Comparison of ENCODE assay signal across 20 mouse cellular contexts in genomic region chr12:51591921-51592320, GRCm38 (mm10). TPM values are rescaled to one million over a fixed set of nuclear protein-coding genes. Genes with fewer than 3 reads are reported as not detected.
DNase-seq lines count a peak whose midpoint lies in the region; ATAC-seq lines count a peak whose summit lies in the region.
"Had no signal": no experiment of that assay in that cellular context is flagged by ENCODE, and none has a peak within 500 bp of the region (broad histone marks: within the 10 kb centered on the region; RNA-seq: fewer than 3 reads in every experiment).

No protein-coding gene starts in this region.

- ATAC-seq in common myeloid progenitor, adult 5-6 weeks (replicated peaks; ENCODE audit: low read depth, poor library complexity, severe bottlenecking) = 0 out of 2 replicates have a peak, but pooled peaks have one; percentile 43
- ATAC-seq: activated CD4-positive, CD25-positive, alpha-beta regulatory T cell, adult 4 months; forebrain, embryonic 14.5 days; forebrain, embryonic 16.5 days; Patski had no signal

- DNase-seq in heart, adult 11 months = peak; percentile 61
- DNase-seq in heart, adult 9 months (ENCODE audit: low spot score in 2 of 2) = no peak
- DNase-seq in brain, adult 2 months (ENCODE audit: low read depth, low spot score) = peak; percentile 28
- DNase-seq in cerebellum, adult 18-20 months = no peak
- no peak for DNase-seq in kidney, adult 11 months
- DNase-seq: adrenal gland, adult 8-10 months; adrenal gland, postnatal 14 days; adrenal gland, postnatal 36 days; cerebellum, adult 11 months; cerebellum, adult 2 months; cerebellum, adult 9-10 months; cerebellum, postnatal 10 days; cerebellum, postnatal 25 days; embryo, embryonic 11 days had no signal

RNA-seq across cellular contexts. Expression of gene Coch, which starts 1.2 kb away (rescaled TPM):
- not detected in 2 replicates for total RNA-seq in common myeloid progenitor, adult 5-6 weeks (2017)
- total RNA-seq: MEL had no signal

Comparison
In these comparisons a context has a peak if more than half of its experiments do, and no peak if none do; other contexts are left out.
1. DNase-seq: peak in heart, adult 11 months (single experiment) and brain, adult 2 months (single experiment); none in heart, adult 9 months (0 of 2), cerebellum, adult 18-20 months (0 of 2) and kidney, adult 11 months (single experiment).